Mouse (Mus musculus) layer of hippocampus, adult 18-20 months (tissue): Measurements from ENCODE around the gene Nat14. TPM values are rescaled to one million over a fixed set of nuclear protein-coding genes. Genes with fewer than 3 reads are reported as not detected.

ENCODE experiments used
- DNase-seq, 2 experiments: peaks; one replicate each; pipeline ENCODE4 v3.0.0; 2022; ENCODE audit warnings: low spot score in 2 of 2
- total RNA-seq, 2 experiments: library from RNA; stranded (reverse); gene quantifications; 2 replicates each; pipeline ENCODE4 v1.2.3; 2021

The Nat14 gene
- total RNA-seq, 2 experiments from 2014 or later: 114 to 119 TPM

DNA sequence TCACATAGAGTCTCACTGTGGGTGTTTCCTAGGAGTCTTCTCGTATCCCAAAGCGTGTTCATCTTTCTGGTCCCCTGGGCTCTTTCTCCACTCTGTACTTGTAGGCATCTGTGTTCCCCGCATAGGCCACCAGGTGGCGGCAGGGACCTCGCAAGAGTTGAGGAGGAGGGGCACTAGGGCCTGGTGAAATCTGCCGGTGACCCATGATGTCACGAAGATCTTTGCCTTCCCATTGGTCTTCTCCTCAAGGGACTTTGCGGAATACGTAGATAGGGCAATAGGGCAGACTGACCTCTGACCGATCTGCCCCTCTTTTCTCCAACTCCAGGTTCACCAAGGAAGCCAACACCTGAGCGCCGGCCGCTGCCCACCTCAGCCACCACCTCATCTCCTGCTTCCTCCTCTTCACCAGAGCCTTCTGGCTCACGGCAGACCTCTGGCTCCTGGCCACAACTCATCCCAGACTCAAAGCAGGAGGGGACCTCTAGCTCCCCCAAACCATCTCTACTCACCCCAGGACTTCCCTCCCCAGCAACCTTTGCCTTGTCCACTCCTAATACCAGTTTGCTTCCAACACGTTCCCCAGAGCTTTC is 21.5 kb downstream of the Nat14 start:
- peak; percentile 87 to 98 for DNase-seq

DNA sequence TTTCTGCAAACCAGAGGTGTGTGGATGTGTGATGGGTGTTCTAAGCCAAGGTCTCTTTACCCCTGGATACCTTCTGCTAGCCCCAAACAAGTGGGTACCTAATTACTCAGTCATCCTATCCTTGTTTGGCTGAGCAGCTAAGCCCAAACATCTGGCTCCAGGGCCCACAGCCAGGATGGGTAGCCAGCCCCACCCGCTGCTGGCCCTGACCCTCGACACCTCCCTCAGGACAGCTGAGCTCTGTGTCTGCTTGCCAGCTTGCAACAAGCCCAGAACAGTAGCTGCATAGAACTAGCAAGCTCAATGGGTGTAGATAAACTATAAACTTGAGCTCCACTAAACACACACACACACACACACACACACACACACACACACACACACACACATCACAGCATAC is 26.0 kb downstream of the Nat14 start:
- peak in 1 of 2 experiments; percentile 22 for DNase-seq

DNA sequence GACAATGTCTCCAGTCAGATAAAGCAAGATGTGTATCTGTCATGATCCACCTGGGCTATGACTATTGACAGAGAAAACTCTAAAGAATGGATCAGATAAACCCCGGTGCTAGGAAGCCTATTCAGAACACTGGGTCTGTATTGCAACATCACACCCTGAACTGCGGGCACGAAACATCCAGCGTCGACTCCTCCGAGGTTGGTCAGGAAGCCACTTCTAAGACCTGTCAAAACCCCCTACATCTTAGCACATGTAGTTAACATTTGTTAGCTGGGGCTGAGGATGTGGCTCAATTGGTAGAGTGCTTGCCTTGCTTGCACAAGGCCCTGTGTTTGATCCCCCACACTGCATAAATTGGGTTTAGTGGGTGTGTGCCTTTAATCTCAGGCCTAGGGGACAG is 26.6 kb downstream of the Nat14 start:
- DNase-seq: no peak

DNA sequence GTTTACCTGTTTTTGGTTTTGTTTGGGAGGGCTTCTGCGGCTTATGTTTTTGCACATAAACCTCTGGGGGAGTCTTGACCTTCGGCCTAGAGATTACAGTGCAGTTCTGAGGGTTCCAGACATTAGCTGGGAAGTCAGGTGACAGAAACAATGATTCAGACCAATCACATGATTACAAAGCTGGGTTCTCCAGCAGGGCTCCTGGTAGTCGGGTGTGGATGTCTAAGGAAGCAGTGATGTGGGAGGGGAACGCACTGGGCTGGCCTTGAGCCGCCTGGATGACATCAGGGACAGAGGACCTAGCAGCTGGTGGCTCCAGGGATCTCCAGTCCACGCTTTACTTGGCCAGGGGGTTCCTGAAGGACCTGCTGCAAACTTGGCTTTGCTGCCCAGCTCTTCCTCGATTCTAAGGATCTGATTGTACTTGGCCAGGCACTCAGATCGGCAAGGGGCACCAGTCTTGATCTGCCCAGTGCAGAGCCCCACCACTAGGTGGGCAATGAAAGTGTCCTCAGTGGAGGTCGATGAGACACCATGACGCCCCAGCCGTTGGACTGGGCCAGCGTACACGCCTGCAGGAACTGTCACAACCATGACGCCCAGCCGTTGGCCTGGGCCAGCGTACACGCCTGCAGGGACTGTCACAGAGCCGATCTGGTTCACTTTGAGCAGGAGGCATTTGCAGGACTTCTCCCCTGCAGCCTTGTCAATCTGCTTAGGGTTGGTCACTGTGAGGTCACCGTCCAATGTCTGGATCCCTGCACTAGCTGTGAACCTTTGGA is 28.9 kb downstream of the Nat14 start:
- no peak for DNase-seq

DNA sequence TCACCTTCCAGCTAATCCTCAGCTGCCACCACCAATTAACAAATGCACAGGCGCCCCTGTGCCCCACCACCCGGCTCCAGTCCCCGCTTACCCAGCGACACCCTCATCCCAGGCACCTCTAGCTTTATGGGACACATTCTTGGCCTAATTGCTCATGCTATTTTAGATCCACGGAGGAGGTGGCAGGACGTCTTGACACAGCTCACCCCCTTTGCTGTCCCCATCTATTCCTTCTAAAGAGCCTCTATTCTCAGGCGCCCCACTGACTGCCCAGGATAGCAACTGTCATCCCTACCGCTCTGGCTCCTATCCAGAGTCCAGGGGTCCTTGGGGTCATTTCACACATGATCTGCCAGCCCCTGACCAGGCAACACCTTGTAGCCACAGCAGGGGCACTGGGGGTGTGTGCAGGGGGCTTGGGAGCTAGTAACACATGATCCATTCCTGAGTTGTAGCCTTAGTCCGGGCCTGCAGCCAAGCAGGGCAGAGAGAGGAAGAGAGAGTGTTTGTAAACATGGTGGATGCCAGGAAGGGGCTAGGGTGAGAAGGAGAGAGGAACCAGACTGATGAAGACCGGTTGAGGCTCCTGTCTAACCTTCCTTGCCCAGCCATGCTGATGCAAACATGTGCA is 32.1 kb downstream of the Nat14 start:
- DNase-seq: no peak

GRCm38 (mm10) chr7:4957361-4957760 is 35.5 kb downstream of the Nat14 start:
- no peak for DNase-seq

- no peak for DNase-seq
These were observed 41.7 kb downstream of the Nat14 start for GRCm38 (mm10) chr7:4963527-4963926.

DNA sequence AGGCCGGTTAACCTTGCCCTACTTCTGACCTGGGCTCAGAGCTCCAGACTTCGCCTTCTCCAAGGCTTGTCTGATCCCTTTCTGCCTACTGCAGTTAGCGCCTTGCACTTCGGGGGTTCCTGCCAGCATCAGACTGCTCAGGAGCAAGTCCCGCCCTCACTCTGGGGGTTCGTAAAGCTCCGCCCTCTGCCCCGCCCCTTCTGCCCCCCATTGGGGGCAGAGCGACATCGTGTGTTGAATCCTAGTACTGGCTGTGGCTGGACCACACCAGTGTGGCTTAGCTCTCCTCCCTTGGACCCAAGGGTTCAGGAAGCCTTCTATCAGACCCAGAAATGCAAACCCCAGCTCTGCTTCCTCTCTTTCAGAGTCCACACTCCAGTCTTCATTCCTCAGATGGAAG is 42.4 kb downstream of the Nat14 start, which contains the start of gene Sbk2:
TSS of gene Sbk2 (minus strand) at position 135 of the 400 bp plus-strand sequence.
- DNase-seq: peak; percentile 35 to 81

DNA sequence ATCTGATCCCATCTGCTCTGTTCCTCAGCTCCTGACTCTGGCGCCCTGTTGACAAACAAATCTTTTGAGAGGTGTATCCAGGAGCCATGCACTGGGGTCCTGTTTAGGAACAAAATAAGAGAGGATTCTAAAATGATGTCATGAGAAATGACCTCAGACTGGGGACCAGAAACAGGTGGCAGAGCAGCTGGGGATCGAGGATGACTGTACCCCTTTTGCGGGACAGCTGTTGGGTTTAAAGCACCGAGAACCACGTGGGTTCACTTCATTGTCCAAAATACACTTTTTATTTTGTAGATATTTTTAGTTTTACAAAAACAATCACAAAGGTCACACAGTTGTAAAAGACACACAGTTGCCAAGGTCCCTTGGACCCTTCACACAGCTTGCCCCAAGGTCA is 43.2 kb downstream of the Nat14 start:
- DNase-seq: no peak

DNA sequence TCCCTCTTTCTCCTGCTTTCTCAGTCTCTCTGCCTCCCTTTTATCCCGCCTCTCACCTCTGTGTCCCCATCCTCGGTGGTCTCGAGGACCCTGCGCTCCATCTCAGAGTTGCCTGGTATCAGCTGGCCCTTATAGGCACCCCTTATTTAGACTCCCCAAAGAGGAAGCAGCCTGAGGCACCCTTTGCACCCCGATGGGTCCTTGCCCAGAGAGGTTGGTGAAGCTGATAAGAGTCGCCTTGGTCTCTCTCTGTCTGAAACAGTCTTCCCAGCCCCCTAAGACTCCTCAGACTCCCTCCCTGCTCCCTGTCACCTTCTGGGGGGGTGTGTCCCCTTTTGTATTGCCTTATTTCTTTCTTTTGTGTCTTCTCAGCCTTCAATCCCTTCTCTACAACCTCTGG is 49.2 kb downstream of the Nat14 start, which contains the start of gene Sbk3:
TSS of gene Sbk3 (minus strand) at position 101 of the 400 bp plus-strand sequence.
- no peak for DNase-seq

- no peak for DNase-seq
These were observed 49.9 kb downstream of the Nat14 start for GRCm38 (mm10) chr7:4971710-4972109.

- no peak for DNase-seq
These were observed 50.7 kb downstream of the Nat14 start for GRCm38 (mm10) chr7:4972321-4973047.

Other genes with a start within 250 kb of the Nat14 start
- gene Hspbp1, start 237.0 kb upstream of the Nat14 start, total RNA-seq: 10 to 100 TPM; 82.7 to 92.4 TPM
- gene Brsk1, start 231.4 kb upstream of the Nat14 start, total RNA-seq: 100 to 1,000 TPM; 368 to 369 TPM
- gene Tmem150b, start 196.8 kb upstream of the Nat14 start, total RNA-seq: under 1 TPM; 0.10 to 0.15 TPM
- gene Kmt5c, start 181.9 kb upstream of the Nat14 start, total RNA-seq: 10 to 100 TPM; 28.3 to 30.3 TPM
- 1 to 10 TPM; 9.0 to 9.6 TPM for gene Cox6b2, start 168.9 kb upstream of the Nat14 start, total RNA-seq
- not detected for gene Fam71e2, start 150.7 kb upstream of the Nat14 start, total RNA-seq
- under 1 TPM; 0.15 to 0.27 TPM for gene Il11, start 139.2 kb upstream of the Nat14 start, total RNA-seq
- gene Tmem190, start 139.1 kb upstream of the Nat14 start, total RNA-seq: not detected
- 1 to 10 TPM; 2.8 to 2.9 TPM for gene Tmem238, start 132.4 kb upstream of the Nat14 start, total RNA-seq
- gene Rpl28, start 129.2 kb upstream of the Nat14 start, total RNA-seq: 100 to 1,000 TPM; 474 to 485 TPM
- gene Ube2s, start 109.4 kb upstream of the Nat14 start, total RNA-seq: 100 to 1,000 TPM; 102 to 121 TPM
- gene Shisa7, start 77.3 kb upstream of the Nat14 start, total RNA-seq: 100 to 1,000 TPM; 150 to 162 TPM
- gene Isoc2b, start 51.8 kb upstream of the Nat14 start, total RNA-seq: 1 to 10 TPM; 4.4 to 6.3 TPM
- 10 to 100 TPM; 14.9 to 15.9 TPM for gene Isoc2a, start 44.9 kb upstream of the Nat14 start, total RNA-seq
- under 1 TPM in 1 of 2 experiments, not detected in 1; 0.25 TPM for gene Gm36210, start 15.5 kb upstream of the Nat14 start, total RNA-seq
- gene Zfp628, start 6.8 kb upstream of the Nat14 start, total RNA-seq: 10 to 100 TPM; 13.9 to 15.1 TPM
- gene Ssc5d, start 3.8 kb downstream of the Nat14 start, total RNA-seq: 1 to 10 TPM; 1.8 to 2.6 TPM
- gene Sbk2, start 42.4 kb downstream of the Nat14 start, total RNA-seq: under 1 TPM; 0.17 to 0.38 TPM
- gene Sbk3, start 49.1 kb downstream of the Nat14 start, total RNA-seq: 1 to 10 TPM in 1 of 2 experiments, under 1 TPM in 1; 0.62 to 1.0 TPM
- gene Zfp579, start 74.1 kb downstream of the Nat14 start, total RNA-seq: 10 to 100 TPM; 27.2 to 34.9 TPM
- 1 to 10 TPM; 8.4 TPM for gene Zfp524, start 92.4 kb downstream of the Nat14 start, total RNA-seq
- gene Fiz1, start 92.7 kb downstream of the Nat14 start, total RNA-seq: 10 to 100 TPM; 20.8 to 24.5 TPM
- gene Gm44973, start 93.5 kb downstream of the Nat14 start, total RNA-seq: not detected
- 10 to 100 TPM; 35.9 TPM for gene Zfp865, start 98.3 kb downstream of the Nat14 start, total RNA-seq
- 10 to 100 TPM; 60.6 to 68.5 TPM for gene Ccdc106, start 98.5 kb downstream of the Nat14 start, total RNA-seq
- gene 4632433K11Rik, start 112.1 kb downstream of the Nat14 start, total RNA-seq: under 1 TPM in 1 of 2 experiments, not detected in 1; 0.45 TPM
- gene Zfp784, start 116.4 kb downstream of the Nat14 start, total RNA-seq: 1 to 10 TPM; 4.3 to 5.1 TPM
- gene Zfp580, start 129.5 kb downstream of the Nat14 start, total RNA-seq: 10 to 100 TPM; 28.7 to 31.7 TPM
- gene U2af2, start 140.1 kb downstream of the Nat14 start, total RNA-seq: 100 to 1,000 TPM; 181 TPM
- 100 to 1,000 TPM; 558 to 565 TPM for gene Epn1, start 158.2 kb downstream of the Nat14 start, total RNA-seq
- gene Rfpl4, start 194.9 kb downstream of the Nat14 start, total RNA-seq: not detected
- not detected for gene Rasl2-9, start 203.9 kb downstream of the Nat14 start, total RNA-seq
- not detected for gene Vmn1r55, start 227.6 kb downstream of the Nat14 start, total RNA-seq